Mouse (Mus musculus): ENCODE results near the gene H2-K1. TPM values are rescaled to one million over a fixed set of nuclear protein-coding genes. Genes with fewer than 3 reads are reported as not detected.

The H2-K1 gene
- polyA plus RNA-seq, 1 experiment from 2014 or later = 13.3 TPM

DNA sequence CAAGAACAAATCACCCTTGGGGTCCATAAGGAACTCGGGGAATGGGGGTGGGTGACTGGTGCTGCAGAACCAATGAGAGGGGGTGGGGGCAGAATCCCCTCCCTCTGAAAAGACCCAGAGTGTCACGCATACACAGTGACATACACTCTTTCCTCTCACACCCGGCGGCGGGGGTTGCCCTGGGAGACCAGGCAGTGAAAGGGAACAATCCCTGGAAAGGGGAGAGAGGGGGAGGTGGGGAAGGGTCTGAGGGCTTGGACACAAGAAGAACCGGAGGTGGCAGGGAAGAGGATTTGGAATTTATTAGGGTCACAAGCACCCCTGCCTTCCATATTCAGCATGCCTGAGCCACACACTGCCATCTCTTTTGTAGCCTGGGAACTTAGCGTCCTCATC is 25.6 kb upstream of the H2-K1 start:
- H3K4me3 ChIP-seq = peak overlapping the region; percentile 87
- ATAC-seq (ENCODE audit: low read depth) = peak; percentile 13
- no peaks in the 10 kb centered on the region for H3K9me3 ChIP-seq
- H3K4me2 ChIP-seq = peak overlapping the region; percentile 100
- 4% methylated on average over 7 of the region's 7 CpGs for WGBS
- peak overlapping the region; percentile 96 for H3K9ac ChIP-seq
- peak overlapping the region; percentile 99 for H3K27ac ChIP-seq (replicated peaks)
- H3K36me3 ChIP-seq = peaks cover 45% of the 10 kb centered on the region
- H3K4me1 ChIP-seq (replicated peaks) = peaks cover 71% of the 10 kb centered on the region
- no peaks in the 10 kb centered on the region for H3K27me3 ChIP-seq

DNA sequence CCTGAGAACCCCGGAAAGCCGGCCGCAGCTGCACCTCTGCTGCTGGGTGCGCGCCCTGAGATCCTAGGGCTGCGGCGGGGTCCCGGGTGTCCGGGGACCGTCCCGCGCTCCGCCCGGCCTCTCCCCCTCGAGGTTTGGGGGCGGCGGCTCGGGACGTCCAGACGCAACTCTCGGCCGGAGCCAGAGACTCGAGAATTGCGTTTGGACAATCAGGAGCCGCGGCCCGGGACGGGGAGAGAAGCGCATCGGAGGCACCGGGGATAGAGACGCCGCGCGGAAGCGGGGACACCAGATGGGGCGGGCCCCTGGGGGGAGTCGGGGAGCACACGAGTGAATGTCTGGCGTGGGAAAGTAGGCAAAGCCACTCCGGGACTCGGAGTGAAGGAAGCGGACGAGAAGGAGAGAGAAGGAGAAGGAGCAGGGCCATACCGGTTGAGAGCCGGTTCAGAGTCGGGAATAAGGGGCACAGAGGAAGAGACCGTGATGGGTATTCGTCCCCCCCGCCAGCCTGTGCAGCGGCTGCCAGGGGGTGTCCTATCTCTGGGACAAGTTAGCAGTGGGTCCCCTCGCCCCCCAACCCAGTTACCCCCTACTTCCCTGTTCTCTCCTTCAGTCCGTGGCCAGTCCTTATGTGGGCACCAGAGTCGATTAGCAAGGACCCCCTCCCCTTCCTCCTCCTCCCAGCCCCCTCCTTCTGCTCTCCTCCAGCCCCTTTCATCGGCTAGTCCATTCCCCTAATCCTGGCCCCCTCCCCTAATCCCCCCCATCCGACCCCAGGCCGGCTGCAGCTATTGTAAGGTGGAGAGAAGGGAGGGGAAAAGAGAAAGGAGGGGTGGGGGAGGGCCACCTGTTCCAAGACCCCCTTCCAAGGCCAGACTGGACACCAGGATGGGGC is 25.0 kb upstream of the H2-K1 start:
- ATAC-seq (ENCODE audit: low read depth) = peak; percentile 5; the same call in 1 of the 2 replicates
- WGBS = under 1% methylated on average over 56 of the region's 57 CpGs
- Histone ChIP-seq H3K27ac (replicated peaks) (peak overlapping the region; percentile 99), H3K9ac (peak overlapping the region; percentile 96), H3K4me1 (replicated peaks) (peaks cover 64% of the 10 kb centered on the region), H3K4me2 (peak overlapping the region; percentile 100), H3K36me3 (peaks cover 51% of the 10 kb centered on the region), H3K27me3 (no peaks in the 10 kb centered on the region), H3K4me3 (peak overlapping the region; percentile 87), H3K9me3 (0 out of 2 replicates have a peak, but pooled peaks cover 6% of the 10 kb centered on the region)

DNA sequence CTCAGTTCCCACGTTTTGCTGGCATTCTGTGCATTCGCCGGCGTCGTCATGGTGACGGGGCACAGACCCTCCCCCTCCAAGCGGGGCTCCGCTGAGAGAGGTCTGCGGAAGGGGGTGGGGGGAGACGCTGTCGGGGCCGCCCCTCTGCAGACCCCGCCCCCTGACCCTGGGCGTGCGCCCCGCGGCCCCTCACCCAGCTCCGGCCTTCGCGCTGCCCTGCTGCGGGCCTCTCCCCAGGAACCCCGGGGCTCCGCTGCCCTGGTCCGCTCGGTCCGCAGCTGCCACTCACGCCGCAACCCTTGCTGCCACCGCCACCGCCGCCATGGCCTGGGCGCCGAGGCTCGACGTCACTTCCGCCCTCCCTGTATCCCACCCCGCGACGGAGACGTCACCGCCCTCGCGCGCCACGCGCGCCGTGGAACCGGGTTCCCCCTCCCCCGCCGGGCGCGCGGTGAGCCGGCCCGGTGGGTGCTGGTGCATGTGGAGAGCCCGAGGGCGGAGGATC is 24.2 kb upstream of the H2-K1 start, which contains the start of gene Ring1:
Gene Ring1 (minus strand): TSS at position 364 of the 505 bp plus-strand sequence.
- Histone ChIP-seq H3K36me3 (peaks cover 48% of the 10 kb centered on the region), H3K27me3 (no peaks in the 10 kb centered on the region), H3K9me3 (peaks cover 12% of the 10 kb centered on the region; the same call in 1 of the 2 replicates), H3K9ac (peak within 1 kb of the TSS; percentile 96), H3K4me3 (peak within 1 kb of the TSS; percentile 87), H3K27ac (replicated peaks) (peak within 1 kb of the TSS; percentile 99), H3K4me2 (peak within 1 kb of the TSS; percentile 100), H3K4me1 (replicated peaks) (peaks cover 57% of the 10 kb centered on the region)
- peak; percentile 65 for ATAC-seq (ENCODE audit: low read depth)
- WGBS = under 1% methylated on average over 52 of the region's 58 CpGs

DNA sequence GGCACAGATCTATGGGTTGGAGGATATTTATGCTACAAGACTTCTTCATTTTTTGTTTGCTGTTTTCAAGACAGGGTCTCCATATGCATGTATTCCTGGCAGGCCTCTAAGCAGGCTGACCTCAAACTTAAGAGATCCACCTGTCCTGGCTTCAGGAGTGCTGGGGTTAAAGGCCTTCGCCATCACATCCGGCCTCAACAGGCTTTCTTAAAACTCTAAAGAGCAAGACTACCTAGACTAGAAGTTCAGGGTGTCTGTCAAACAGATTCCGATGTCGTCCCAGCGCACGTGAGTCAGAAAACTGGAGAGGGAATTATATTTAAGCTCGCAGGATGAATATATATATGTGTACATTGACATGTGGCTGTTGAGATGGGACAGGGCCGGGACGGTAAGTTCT is 23.5 kb upstream of the H2-K1 start:
- Histone ChIP-seq H3K4me1 (replicated peaks) (peaks cover 50% of the 10 kb centered on the region), H3K9me3 (peaks cover 16% of the 10 kb centered on the region; the same call in 1 of the 2 replicates), H3K4me2 (peak overlapping the region; percentile 100), H3K27ac (replicated peaks) (peak overlapping the region; percentile 99), H3K27me3 (no peaks in the 10 kb centered on the region), H3K4me3 (peak overlapping the region; percentile 87), H3K9ac (peak overlapping the region; percentile 96), H3K36me3 (peaks cover 41% of the 10 kb centered on the region)
- 69% methylated on average over 9 of the region's 9 CpGs for WGBS
- ATAC-seq (ENCODE audit: low read depth) = no peak

DNA sequence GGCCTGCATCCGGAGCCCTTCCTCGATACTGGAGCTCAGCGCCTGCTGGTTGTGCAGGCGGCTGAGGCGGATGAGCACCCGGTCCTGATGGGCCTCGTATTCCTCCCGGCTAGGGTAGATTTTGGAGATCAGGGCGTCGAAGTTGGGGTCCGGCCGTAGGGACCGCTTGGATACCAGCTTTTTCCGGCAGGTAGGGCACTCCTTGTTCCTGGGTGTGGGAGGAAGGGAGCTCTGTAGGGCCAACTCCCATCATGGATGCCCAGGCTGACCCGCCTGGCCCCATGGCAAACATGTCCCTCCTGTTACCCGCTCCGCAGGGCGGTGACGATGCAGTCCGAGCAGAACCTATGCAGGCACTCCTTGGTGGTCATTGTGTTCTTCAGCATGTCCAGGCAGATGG is 22.8 kb upstream of the H2-K1 start:
- Histone ChIP-seq H3K4me1 (replicated peaks) (peaks cover 43% of the 10 kb centered on the region), H3K27me3 (no peaks in the 10 kb centered on the region), H3K9me3 (peaks cover 16% of the 10 kb centered on the region; the same call in 1 of the 2 replicates), H3K27ac (replicated peaks) (no peak overlapping the region), H3K4me3 (no peak overlapping the region), H3K9ac (no peak overlapping the region), H3K4me2 (no peak overlapping the region), H3K36me3 (peaks cover 36% of the 10 kb centered on the region)
- WGBS = 95% methylated on average over 20 of the region's 20 CpGs
- no peak for ATAC-seq (ENCODE audit: low read depth)

DNA sequence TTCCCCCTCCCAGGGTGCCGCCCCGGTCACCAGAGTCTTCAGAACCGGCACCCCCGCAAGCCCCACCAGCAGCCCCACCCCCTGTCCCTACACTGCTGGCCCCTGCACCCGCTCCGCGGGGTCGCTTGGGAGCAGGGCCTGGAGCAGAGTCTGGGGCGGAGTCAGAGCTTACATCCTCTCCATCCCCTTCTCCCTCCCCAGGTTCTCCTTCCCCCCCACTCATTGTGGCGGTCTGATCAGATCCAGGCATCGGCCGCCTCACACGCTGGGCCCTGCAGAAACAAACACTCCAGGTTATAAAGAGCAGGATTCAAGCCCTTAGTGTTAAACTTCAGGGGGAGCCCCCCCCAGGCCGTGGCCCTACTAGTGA is 22.3 kb upstream of the H2-K1 start:
- WGBS = 92% methylated on average over 14 of the region's 14 CpGs

DNA sequence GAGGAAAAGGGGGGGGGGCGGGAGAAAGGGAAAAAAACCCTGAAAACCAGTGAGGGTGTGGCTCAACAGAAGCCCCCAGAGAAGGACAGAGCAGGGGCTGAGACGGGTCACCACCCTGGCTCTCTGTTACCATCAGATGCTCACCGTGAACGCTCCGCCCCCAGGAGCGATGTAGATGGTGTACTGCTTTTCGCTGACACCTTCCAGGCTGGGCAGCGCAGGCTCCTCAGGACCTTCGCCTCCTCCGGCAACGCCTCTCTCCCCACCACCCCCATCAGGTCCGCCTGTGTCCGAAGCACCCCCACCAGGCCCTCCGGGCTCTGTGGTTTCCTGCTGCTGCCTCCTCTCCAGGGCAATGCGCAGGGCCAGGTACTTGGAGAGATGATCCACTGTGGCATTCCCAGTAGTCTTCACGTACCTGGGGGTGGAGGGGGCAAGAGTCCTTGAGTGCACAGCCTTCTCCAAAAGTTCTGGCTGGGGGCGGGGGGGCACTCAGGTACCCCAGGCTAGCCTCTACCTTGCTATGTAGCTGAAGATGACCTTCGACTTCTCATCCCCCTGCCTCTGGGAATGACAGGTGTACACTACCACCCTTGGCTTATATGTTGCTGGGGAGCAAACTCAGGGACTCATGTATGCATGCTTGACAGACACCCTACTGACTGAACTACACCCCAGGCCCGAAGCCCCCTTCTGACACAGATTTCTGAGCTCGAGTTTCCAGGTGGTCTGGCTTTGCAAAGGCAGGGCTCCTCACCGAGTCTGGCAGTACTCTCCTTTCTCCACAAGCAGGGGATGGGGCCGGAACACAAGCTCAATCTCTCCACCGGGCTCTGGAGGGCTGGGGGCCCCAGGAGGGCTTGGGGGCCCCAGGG is 21.6 kb upstream of the H2-K1 start:
- H3K4me3 ChIP-seq = no peak overlapping the region
- no peak overlapping the region for H3K27ac ChIP-seq (replicated peaks)
- no peak for ATAC-seq (ENCODE audit: low read depth)
- 95% methylated on average over 23 of the region's 23 CpGs for WGBS
- H3K36me3 ChIP-seq = peaks cover 36% of the 10 kb centered on the region
- no peaks in the 10 kb centered on the region for H3K27me3 ChIP-seq
- no peak overlapping the region for H3K4me2 ChIP-seq
- H3K9ac ChIP-seq = no peak overlapping the region
- H3K9me3 ChIP-seq = peaks cover 16% of the 10 kb centered on the region; the same call in 1 of the 2 replicates
- peaks cover 32% of the 10 kb centered on the region for H3K4me1 ChIP-seq (replicated peaks)

More for the DNA sequence above, 22.3 kb upstream of the H2-K1 start:
- Histone ChIP-seq H3K27ac (replicated peaks) (no peak overlapping the region), H3K27me3 (no peaks in the 10 kb centered on the region), H3K9me3 (peaks cover 16% of the 10 kb centered on the region; the same call in 1 of the 2 replicates), H3K4me1 (replicated peaks) (peaks cover 38% of the 10 kb centered on the region), H3K36me3 (peaks cover 36% of the 10 kb centered on the region), H3K4me3 (no peak overlapping the region), H3K4me2 (no peak overlapping the region), H3K9ac (no peak overlapping the region)
- ATAC-seq (ENCODE audit: low read depth) = no peak

DNA sequence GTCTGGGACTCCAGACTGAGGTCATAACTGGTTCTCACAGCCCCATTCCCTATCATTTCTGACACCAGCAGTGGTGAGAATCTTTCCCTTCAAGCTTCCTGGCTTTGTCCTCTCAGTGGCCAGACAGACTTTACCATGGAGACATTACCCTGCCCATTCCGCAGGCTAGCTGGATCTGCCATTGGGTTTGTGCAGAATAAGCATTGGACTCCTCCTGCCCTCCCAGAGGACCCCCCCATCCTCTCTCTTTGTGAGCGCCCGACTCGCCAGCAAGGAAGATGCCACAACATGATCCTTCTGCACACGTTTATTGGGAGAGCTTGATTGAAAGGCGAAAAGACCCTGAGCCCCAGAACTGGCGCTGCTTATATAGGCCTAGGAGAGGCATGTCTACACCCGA is 13.3 kb upstream of the H2-K1 start:
- Histone ChIP-seq H3K4me3 (no peak overlapping the region), H3K27ac (replicated peaks) (no peak overlapping the region), H3K9ac (no peak overlapping the region), H3K4me1 (replicated peaks) (no peaks in the 10 kb centered on the region), H3K27me3 (no peaks in the 10 kb centered on the region), H3K4me2 (no peak overlapping the region), H3K9me3 (0 out of 2 replicates have a peak, but pooled peaks cover 4% of the 10 kb centered on the region), H3K36me3 (peaks cover 5% of the 10 kb centered on the region; the same call in 1 of the 2 replicates)
- no peak for ATAC-seq (ENCODE audit: low read depth)
- 85% methylated on average over 8 of the region's 8 CpGs for WGBS

DNA sequence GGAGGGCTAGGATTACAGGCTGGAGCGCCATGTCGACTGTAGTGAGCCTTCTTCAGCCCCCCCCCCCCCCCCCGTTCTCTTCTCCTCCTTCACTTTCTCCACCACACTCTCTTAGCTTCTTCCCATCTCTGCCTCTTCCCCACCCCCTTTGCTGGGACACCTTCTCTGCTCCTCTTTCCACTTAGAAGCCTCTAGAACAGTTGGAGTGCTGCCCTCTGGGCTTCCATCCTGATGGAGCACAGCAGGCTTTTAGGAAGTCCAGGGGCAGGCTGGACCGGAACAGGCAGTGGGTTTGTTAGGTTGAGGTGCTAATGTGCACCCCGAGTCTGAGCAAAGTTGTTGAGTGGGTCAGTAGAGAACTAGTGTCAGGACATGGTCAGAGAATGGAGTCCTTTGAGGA is 10.0 kb upstream of the H2-K1 start:
- Histone ChIP-seq H3K27ac (replicated peaks) (no peak overlapping the region), H3K9ac (no peak overlapping the region), H3K4me1 (replicated peaks) (no peaks in the 10 kb centered on the region), H3K36me3 (peaks cover 3% of the 10 kb centered on the region; the same call in 1 of the 2 replicates), H3K4me2 (no peak overlapping the region), H3K27me3 (0 out of 2 replicates have a peak, but pooled peaks cover 2% of the 10 kb centered on the region), H3K4me3 (no peak overlapping the region), H3K9me3 (no peaks in the 10 kb centered on the region)
- no peak for ATAC-seq (ENCODE audit: low read depth)
- WGBS = 82% methylated on average over 5 of the region's 5 CpGs

DNA sequence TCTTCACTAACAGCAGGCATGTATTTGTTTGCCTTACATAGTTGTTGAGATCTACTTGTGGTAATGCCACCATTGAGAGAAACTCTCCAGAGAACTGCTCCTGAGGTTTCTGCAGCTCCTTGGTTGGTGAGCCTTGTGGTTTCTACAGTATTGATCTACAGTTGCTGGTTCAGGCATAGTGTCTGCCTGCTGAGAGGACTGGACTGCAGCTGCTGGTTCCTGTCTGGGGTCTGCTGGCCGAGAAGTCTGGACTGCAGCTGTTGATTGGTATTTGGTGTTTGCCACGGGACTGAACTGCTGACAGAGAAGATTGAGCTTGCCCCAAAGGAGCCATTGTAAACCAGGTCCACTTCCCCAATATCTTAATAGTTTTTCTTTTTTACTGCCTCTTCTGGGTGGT is 6.4 kb upstream of the H2-K1 start:
- Histone ChIP-seq H3K27ac (replicated peaks) (no peak overlapping the region), H3K9me3 (no peaks in the 10 kb centered on the region), H3K9ac (no peak overlapping the region), H3K4me2 (no peak overlapping the region), H3K36me3 (no peaks in the 10 kb centered on the region), H3K4me3 (no peak overlapping the region), H3K27me3 (peaks cover 11% of the 10 kb centered on the region), H3K4me1 (replicated peaks) (no peaks in the 10 kb centered on the region)
- whole genome bisulfite sequencing = 42% methylated on average over 2 of the region's 2 CpGs
- ATAC-seq (ENCODE audit: low read depth) = no peak

DNA sequence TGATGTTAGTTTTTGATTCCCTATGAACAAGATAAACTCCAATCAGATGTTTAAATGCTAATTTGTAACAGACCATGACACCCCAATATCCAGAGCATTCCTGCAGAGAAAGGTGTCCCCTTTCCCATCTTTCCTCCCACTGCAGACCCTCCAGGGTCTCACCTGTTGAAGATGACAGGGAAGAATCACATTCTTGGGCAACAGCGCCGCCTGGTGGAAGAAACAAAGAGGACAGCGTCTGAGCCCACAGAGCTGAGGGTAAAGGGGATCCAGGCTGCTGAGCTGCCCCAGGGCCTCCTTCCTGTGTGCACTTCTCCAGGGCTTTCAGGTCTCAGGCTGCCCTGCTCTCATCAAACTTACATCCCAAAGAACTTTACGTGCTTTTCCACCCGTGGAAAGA is 3.3 kb upstream of the H2-K1 start:
- 6% methylated on average over 5 of the region's 5 CpGs for WGBS
- Histone ChIP-seq H3K27me3 (peaks cover 42% of the 10 kb centered on the region), H3K27ac (replicated peaks) (no peak overlapping the region), H3K36me3 (no peaks in the 10 kb centered on the region), H3K9ac (no peak overlapping the region), H3K4me2 (no peak overlapping the region), H3K9me3 (no peaks in the 10 kb centered on the region), H3K4me3 (no peak overlapping the region), H3K4me1 (replicated peaks) (peaks cover 13% of the 10 kb centered on the region)
- no peak for ATAC-seq (ENCODE audit: low read depth)
